Mouse (Mus musculus) kidney, adult 9 months (tissue): ENCODE measurements around the gene Magi2.
A peak's percentile ranks its signal among the peaks of the same experiment; 100 is the strongest.

Experiments
- DNase-seq: peaks from one replicate; pipeline ENCODE4 v3.0.0; 2022

Gene Magi2

DNA sequence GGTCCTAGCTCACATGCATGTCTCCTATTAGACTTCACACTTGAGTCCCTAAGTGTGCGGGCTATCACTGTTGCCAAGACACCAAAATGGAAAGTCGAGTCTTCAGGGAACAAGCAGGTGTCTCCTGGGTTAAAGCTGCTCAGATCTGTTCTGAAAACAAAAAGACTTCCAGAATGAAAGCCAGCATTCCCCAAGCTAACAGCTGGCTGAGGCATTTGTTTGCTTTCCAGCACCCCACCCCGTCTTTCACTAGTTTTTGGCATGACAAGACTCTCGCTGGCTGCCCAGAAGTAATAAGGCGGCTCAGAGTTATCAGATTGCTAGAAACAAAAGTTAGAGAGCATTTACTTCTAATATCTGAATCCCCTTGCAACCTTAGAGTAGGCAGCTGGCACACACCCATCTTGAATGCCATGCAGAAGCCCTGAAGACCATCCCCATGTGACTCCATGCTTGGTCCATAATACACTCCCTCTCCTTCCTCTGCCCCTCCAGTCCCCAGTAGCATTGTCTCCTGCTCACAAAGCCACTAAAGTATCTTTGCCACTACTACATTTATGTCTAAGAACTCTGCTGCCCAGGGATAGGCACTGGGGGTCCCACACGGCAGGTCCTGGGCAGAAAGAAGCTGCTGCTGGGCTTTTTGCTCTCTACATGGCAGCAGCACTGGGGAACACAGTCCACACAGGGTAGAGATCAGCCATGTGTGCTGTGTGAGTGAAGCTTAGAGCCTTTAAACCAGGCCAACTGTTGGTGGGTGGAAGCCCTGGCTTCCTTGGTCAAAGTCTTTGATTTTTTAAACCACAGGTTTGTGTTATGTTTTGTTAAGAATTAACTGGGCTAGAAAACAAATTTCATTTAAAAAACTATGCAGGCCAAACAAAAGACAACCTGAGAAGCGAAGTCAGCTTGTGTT lies 1394.0 kb downstream of the Magi2 start:
- peak; percentile 55 for DNase-seq

DNA sequence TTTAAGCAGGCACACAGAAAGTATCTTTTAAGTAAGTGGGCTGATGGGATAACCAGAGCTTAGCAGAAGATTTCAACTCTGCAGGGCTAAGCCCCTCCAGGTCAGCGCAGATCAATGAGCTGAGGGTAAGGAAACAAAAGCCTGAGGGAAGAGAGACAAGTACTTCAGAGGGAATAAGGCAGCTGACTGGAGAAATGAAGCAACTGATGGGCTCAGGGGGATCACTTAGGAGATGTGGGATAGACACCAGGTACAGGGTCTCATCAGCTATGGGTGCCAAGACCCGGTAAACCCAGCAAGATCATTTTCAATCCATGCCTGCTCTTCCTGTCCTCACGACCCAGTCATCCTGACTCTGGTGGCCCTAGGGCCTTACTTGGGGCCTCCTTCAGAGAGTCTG lies 1395.6 kb downstream of the Magi2 start:
- DNase-seq: no peak

DNA sequence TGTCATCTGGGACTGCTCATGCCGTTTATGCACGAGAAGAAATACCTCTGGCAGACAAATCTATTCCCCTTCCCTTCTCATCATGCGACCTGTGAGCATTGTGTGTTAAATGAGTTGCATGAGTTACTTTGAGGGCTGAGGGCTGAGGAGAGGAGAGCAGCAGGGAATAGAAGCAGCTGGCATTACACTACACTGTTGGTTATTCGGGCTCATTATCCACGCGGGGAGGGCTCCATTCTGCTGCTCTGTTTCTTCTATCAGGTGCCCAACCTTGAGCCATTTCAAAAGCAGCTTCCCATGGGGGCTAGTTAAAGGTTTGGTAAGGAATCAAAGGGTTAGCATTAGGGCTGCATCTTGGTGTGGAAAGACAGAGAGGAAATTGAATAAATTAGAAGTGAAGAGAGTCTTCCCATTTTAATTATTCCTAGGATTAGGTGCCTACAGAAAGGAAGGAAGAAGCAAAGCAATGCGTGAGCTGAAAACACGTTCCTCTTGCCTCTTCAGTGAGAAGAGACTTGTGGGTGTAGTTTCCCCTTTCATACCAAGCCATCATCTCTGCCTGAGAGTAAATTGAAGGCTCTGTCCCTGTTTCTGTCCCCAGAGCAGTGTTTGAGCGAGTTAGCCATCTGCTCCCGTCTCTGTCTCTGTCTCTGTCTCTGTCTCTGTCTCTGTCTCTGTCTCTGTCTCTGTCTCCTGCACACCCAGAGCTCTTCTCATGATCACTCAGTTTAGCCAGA lies 1396.2 kb downstream of the Magi2 start:
- DNase-seq: no peak

DNA sequence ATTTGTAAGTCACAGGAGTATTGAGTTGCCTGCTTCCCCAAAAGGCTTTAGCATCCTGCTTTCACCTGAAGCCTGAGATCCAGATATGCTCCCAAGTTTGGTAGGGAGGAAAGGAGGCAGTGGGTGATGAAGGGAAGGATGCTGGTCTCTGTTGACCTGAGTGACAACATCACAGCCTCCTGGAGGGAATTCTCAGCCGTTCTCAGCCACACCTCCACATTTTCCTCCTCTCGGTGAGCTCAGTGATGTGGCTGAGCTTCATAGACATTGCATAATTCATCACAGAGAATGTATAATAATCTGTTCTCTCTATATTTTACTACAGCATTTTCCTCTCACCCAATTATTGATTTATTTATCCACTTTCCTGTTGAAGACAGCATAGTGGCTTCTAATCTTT lies 1398.3 kb downstream of the Magi2 start:
- no peak for DNase-seq

DNA sequence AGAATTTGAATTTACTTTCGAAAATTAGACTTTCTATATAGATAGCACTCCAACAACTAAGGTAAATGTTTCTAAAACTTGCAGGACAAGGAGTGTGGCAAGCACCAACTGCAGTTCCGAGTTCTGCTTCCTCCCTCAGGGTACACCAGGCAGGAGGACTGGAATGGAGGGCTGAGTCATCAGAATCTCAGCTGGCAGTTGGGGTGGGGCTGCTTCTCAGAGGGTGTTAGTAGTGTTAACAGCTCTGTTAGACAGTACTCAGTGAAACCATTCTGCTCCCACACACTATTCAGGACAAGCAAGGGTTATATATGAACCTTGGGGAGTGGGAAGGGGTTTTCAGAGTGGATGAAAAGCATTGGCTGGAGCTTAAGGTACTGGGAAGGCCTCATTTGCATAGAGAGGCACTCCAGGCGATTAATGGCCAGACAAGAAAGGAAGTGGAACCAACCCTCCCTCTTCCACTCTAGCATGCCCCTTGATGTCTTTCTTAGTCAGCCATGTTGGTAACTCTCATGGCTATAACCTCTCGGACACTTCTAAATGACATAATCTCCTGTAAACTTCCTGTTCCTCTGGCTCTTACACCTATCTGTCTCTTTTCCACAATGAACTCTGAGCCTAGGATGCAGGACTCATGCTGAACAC lies 1402.2 kb downstream of the Magi2 start:
- DNase-seq: no peak

DNA sequence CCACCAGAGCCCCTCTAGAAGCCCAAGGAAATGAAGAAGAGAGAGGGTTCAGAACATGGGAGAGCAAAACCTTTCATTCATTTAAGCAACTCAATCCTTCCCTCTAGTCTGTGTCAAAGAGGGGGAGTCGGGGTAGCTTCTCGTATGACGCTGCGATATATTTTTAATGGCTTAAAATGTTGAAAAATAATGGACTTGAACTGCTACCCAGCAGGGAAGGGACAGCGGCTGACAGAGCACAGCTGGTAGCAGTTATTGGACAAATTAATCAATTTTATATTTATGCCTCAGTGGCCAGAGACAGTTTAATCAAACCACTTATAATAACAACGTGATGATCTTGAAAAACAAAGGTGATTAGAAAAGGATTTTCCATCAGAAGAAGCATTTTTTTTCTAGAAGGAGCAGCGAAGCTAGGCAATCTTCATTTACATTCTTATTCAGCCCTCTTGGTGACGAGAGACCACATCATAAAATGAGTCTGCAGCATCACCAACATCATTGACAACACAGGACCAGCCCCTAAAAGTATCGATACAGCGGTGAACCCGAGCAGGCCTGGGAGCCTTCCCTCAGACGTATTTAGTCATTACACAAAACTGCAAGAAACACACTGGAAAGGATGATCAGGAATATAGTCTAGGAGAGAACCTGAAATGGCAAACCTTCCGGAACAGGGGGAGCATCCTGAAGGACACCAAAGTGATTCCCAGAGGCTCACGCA lies 1407.4 kb downstream of the Magi2 start:
- no peak for DNase-seq

DNA sequence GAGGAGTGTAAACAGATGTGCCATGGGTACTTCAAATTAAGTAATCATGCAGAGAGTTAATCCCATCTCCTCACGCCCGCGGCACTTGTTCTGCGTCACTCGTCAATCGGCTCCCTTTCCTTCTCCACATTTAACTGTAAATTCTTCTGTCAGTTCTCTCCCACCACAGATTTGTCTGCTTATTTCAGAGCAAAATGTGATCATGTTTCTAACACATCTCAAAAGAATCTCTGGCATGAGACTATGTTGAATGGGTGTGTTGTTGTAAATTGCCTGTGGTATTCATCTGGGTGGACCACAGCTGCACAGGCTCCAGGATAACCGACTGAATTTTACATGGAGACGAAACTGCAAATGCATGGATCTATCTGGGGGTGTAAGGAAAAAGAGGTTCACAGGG lies 1408.0 kb downstream of the Magi2 start:
- DNase-seq: no peak

DNA sequence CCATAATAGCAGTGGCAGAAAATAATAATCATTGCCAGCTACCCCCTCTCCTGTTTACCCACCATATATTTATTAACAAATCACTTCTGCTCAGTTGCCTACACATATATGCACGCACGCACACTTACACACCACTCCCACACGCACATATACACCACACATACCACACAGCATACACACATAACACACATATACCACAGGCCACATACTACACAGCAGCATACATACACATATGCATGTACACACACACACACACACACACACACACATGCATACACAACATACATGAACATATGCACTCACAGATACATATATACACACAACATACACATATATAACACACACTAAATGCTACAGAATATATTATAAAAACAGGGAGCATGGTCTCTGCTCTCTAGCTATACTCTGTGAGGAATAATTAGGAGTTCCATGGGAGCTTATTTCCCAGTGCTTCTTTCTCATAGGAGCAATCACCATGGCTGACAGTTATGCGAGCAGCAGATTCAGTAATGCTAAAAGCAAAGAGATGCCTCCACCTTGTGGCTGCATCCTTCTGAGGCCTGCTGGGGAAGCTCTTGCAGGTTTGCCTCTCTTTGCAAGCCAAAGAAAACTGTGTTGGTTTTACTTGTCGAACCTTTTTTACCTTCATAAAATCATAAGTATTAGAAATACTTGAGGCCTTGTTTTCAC lies 1410.6 kb downstream of the Magi2 start:
- DNase-seq: peak; percentile 8

DNA sequence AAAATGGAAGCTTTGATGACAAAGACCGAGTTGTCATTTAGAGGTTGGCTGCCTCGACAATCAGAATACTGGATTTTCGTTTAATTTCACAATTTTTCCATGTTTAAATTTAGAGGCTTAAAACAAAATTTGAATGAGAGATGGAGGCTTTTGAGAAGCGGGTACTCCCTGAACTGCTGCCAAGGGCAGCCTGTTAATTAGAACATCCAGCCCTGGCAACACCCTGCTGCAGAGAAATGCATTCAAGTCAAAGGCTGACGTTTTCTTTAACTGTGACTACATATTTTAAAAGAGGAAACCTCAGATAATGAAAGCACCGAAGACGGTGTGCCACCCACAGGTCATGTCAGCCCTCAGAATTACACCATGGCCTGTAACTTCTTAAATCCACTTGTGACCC lies 1415.4 kb downstream of the Magi2 start:
- no peak for DNase-seq

DNA sequence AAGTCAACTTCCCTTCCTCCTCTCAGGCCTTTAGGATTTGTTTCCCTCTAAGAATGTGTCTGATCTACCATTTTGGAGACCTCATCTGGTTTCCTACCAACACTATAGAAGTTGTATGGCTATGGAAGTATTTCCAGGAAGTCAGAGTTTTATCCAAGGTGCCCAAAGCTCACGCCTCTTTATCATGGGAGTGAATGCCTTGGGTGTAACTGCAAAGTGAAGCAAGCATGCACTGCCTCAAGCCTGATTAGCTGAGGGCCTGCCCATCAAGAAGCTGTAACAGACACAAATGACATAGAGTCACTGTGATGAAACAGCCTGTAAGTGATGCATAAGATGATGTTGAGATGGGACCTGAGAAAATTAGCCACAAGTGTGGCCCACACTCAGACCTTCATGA lies 1416.9 kb downstream of the Magi2 start:
- no peak for DNase-seq

DNA sequence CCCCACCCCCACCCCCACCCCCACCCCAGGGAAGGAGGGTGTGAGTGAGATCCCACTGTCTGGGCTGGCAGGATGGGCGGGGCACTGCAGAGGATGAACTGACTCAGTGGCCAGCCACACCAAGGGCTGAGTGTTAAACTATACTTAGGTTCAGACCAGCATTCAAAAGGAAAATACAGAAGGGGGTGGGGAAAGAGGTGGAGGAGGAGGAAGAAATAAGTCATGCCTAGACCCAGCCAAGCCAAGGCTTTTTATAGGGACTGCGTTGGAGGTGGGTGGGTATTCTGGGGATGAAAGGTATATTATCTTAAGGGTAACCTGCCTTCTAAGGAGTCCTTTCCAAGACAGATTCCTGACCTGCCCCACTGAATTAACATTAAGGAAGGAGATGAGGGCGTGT lies 1420.1 kb downstream of the Magi2 start:
- DNase-seq: no peak

DNA sequence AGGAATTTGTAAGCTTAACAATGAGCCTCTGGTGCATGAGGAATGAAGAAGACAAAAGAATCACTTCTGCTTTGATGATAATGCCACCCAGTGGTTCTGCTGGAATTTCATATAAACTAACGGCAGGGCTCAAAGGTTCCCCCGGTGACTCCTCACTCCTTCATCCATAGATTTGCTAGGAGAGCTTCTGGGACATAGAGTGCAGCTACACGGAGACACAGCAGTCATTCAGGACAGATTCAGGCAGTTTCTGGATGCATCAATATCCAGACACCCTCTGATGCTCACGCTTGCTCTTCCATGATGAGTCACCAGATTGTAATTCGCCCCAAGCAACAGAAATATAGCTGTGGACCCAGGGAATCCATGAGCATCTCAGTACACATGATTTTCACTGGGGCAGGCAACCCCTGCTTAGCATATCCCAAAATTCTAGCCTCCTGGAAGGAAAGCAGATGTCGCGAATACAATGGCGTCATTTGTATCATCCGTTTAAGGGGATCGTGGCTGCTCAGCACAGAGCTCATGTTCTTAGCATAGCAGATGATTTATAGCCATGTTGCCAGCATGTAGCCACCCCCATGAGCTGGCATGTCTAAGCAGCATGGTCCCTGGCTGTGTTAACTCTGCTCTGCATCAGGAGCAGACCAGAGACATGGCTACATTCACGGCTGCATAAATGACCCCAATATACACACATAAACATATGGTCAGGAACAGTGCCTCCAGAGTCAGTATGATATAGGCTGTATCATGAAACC lies 1426.8 kb downstream of the Magi2 start:
- DNase-seq: no peak

DNA sequence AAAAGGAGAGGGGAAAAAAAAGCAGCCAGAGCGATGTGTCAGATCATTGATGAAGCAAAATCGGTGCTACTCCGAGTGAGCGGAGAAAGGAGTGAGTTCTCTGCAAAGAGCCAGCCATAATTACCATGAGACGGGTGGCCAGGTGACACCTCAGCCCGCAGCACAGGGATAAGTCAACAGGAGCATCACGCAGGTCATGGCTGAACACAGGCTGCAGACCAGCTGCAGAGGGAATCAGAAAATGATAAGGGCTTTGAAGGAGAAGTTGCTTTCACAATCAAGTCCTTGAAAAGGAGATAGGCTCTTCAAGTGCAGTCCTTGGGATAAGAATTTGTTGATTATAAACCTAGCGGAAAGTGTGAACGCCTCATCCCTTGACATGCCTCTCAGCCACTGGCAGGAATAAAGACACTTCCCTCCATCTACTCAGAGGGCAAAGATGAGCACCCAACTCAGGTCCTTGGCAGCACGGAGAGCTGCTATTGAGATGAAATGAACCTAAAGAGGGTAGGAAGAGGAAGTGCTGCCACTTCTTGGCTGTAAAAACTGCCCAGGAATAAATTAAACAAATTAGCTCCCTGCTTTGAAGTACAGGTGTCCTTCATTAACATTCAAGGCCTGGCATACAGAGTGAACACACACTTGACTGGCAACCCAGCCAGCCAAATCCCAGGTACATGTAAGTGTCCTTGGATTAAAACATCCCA lies 1428.1 kb downstream of the Magi2 start:
- DNase-seq: no peak

DNA sequence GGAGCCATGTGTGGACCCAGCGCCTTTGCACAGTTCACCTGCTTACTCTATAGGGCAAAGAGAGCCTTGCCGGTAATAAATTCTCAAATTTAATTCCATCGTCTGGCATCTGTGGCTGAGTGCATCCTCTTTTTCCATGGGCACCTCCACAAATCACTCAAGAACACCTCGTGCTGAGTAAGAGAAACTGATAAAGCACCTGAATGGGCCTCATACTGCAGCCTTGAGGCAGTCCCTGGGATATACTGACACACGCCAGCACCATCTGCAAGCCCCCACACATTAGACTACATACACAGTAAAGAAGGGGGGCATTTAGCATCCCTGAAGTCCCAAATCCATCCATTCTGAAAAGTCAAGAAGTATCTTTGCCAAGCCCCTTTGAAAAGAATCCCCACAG lies 1430.2 kb downstream of the Magi2 start:
- DNase-seq: no peak

DNA sequence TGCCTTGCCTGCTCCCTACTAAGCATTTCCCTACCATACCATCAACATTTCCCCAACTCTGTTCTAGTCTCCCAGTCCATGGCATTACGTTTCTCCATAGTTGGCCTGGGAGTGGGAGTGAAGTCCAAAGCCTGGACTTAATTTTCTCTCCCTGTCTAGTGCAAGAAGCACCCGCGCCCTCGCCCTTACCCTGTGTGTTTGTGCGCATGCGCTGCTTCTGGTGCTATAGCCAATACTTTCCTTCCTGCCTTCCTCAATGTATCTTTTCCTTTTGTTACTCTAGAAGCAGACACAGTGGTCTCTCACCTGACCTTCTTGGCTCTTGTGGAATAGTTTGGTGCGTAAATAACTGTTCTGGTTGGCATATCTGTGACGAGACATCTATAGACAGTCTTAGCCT lies 1440.8 kb downstream of the Magi2 start:
- no peak for DNase-seq

DNA sequence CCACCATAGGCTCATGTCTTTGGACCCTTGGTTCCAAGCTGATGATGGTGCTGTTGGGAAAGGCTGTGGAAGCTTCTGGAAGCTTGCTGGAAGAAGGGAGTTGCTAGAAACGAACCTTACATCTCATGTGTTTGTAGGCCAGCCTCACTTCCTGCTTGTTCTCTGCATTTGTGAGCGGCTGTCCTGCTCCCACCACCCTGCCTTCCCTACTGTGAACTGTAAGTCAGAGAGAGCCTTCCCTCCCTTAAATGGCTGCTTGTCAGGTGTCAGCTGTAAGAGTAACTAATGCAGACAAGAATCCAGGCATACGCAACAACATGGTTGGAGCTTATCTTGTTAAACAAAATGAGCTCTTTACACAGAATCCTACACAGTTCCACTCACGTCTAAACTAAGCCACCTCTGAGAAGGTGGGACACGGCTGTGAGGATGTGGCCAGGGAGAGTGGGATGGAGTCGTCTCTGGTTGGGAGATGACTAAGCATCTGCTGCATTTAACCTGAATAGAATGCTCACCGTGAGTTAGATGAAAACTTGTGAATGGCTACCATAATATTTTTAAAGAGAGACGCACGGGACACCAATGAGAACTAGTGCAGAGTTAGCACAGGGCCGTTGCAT lies 1442.0 kb downstream of the Magi2 start:
- DNase-seq: no peak

DNA sequence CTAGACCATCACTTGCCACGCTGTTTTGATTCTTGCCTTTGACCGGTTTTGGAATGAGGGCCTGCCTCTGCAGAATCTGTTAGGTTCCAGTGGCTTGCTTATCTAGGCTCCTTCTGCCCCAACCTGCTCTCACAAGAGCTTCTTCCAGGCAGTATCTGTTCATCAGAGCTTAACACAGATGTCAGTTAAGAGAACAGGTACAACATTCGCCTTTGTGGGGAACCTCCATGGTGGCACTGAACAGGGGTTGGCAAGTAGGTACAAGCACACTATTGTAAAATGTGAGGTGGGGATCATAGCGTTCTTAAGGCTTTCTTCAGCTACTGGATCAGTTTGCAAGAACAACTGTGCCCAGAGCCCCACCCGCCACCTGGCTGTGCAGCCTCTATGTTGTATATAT lies 1442.6 kb downstream of the Magi2 start:
- no peak for DNase-seq

DNA sequence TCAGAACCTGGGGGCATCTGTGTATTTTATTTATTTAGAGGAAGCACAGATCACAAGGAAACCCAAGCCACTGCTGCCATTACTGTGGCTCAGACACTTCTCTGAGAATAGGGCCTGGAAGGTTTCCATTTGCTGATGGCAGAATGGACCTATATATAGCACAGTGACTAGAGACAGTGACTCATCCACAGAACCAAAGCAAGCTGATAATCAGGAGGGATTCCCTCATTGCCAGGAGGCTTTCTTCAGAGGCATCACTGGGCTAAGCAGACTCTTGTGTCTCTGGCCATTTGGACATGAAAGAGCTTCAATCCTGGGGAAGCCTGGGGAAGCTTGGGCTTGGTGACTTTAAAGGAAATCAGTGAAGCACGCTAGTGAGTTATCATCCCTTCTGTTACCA lies 1445.0 kb downstream of the Magi2 start:
- DNase-seq: no peak

DNA sequence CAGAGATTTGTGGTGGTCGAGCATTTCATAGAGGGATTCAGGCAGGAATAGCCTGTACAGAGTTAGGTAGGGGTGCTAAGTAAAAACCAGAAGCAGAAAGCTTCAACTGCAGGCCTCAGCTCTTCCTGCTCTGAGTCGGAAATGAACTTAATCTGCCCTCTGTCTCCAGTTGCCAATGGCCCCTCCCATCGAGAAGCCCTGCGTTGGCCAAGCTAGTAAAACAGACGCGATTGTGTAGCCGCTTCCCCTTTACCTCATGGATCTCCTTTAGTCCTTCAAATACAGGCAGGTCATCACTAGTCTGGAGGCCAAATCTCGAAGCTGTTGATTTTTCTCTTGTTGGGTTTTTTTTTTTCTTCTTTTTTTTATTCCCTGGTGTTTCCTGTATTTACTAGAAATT lies 1447.7 kb downstream of the Magi2 start:
- DNase-seq: no peak

DNA sequence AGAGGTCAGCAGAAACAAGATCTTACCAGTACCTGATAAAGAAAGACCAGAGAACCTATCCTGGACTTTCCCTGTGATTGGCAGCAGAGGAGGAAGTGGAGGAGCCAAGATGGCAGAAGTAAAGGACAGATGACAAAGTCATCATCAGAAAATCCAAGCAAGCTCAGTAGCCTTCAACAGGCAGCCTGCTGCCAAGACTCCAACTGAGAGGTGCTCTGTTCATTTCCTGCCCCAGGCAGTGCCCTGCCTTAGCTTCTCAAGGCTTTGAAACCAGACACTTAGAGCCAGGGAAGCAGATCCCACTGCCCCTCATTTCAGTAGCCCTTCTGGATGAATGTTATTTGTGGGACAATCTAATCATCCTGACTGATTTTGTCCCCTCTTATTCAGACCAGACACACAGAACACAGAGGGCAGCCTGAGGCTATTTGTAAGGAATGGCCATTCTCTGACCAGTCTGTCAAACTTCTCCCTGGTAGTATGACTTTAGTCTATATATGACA lies 1448.4 kb downstream of the Magi2 start:
- no peak for DNase-seq
